Mouse (Mus musculus): ENCODE results near the gene AI413582. TPM values are rescaled to one million over a fixed set of nuclear protein-coding genes. Genes with fewer than 3 reads are reported as not detected.

AI413582 gene
- polyA plus RNA-seq, 1 experiment from 2014 or later = 13.3 TPM

- Histone ChIP-seq H3K4me3 (ENCODE audit: low read depth, low read length) (no peak overlapping the region), H3K27me3 (ENCODE audit: control insufficient read depth, insufficient read depth, low read length) (no peaks in the 10 kb centered on the region), H3K9me3 (replicated peaks; ENCODE audit: control insufficient read depth, low read length) (no peaks in the 10 kb centered on the region), H3K27ac (replicated peaks; ENCODE audit: low read depth, low read length) (no peak overlapping the region), H3K9ac (replicated peaks; ENCODE audit: low read length) (no peak overlapping the region), H3K4me1 (ENCODE audit: control insufficient read depth, insufficient read depth, low read length) (no peaks in the 10 kb centered on the region), H3K36me3 (replicated peaks; ENCODE audit: control insufficient read depth, insufficient read depth, low read depth, low read length) (peaks cover 3% of the 10 kb centered on the region), H3K4me2 (ENCODE audit: low read depth, low read length) (no peak overlapping the region)
- WGBS = 80% methylated on average over 8 of the region's 8 CpGs
- ATAC-seq (replicated peaks; ENCODE audit: insufficient number of reproducible peaks, low FRiP score, low TSS enrichment, low read depth) (no peak), DNase-seq (ENCODE audit: low spot score) (no peak)
Observed at GRCm38 (mm10) chr17:27588231-27588630, 22.7 kb upstream of the AI413582 start.

- WGBS = 80% methylated on average over 12 of the region's 12 CpGs
- H3K9me3 ChIP-seq (replicated peaks; ENCODE audit: control insufficient read depth, low read length) = no peaks in the 10 kb centered on the region
- no peaks in the 10 kb centered on the region for H3K27me3 ChIP-seq (ENCODE audit: control insufficient read depth, insufficient read depth, low read length)
- peaks cover 4% of the 10 kb centered on the region for H3K36me3 ChIP-seq (replicated peaks; ENCODE audit: control insufficient read depth, insufficient read depth, low read depth, low read length)
- no peaks in the 10 kb centered on the region for H3K4me1 ChIP-seq (ENCODE audit: control insufficient read depth, insufficient read depth, low read length)
- H3K27ac ChIP-seq (replicated peaks; ENCODE audit: low read depth, low read length) = no peak overlapping the region
- no peak overlapping the region for H3K4me2 ChIP-seq (ENCODE audit: low read depth, low read length)
- DNase-seq (ENCODE audit: low spot score) (no peak), ATAC-seq (replicated peaks; ENCODE audit: insufficient number of reproducible peaks, low FRiP score, low TSS enrichment, low read depth) (no peak)
- H3K4me3 ChIP-seq (ENCODE audit: low read depth, low read length) = no peak overlapping the region
- no peak overlapping the region for H3K9ac ChIP-seq (replicated peaks; ENCODE audit: low read length)
Observed at GRCm38 (mm10) chr17:27587252-27587651, 21.7 kb upstream of the AI413582 start.

- no peaks in the 10 kb centered on the region for H3K27me3 ChIP-seq (ENCODE audit: control insufficient read depth, insufficient read depth, low read length)
- H3K4me3 ChIP-seq (ENCODE audit: low read depth, low read length) = no peak overlapping the region
- peaks cover 4% of the 10 kb centered on the region for H3K36me3 ChIP-seq (replicated peaks; ENCODE audit: control insufficient read depth, insufficient read depth, low read depth, low read length)
- no peak for DNase-seq (ENCODE audit: low spot score)
- WGBS = 80% methylated on average over 9 of the region's 9 CpGs
- no peaks in the 10 kb centered on the region for H3K9me3 ChIP-seq (replicated peaks; ENCODE audit: control insufficient read depth, low read length)
- no peak overlapping the region for H3K27ac ChIP-seq (replicated peaks; ENCODE audit: low read depth, low read length)
- no peak for ATAC-seq (replicated peaks; ENCODE audit: insufficient number of reproducible peaks, low FRiP score, low TSS enrichment, low read depth)
- H3K4me2 ChIP-seq (ENCODE audit: low read depth, low read length) = no peak overlapping the region
- no peak overlapping the region for H3K9ac ChIP-seq (replicated peaks; ENCODE audit: low read length)
- no peaks in the 10 kb centered on the region for H3K4me1 ChIP-seq (ENCODE audit: control insufficient read depth, insufficient read depth, low read length)
Observed at GRCm38 (mm10) chr17:27586661-27587060, 21.1 kb upstream of the AI413582 start.

- H3K4me3 ChIP-seq (ENCODE audit: low read depth, low read length) = no peak overlapping the region
- no peaks in the 10 kb centered on the region for H3K4me1 ChIP-seq (ENCODE audit: control insufficient read depth, insufficient read depth, low read length)
- no peak overlapping the region for H3K27ac ChIP-seq (replicated peaks; ENCODE audit: low read depth, low read length)
- peaks cover 6% of the 10 kb centered on the region for H3K36me3 ChIP-seq (replicated peaks; ENCODE audit: control insufficient read depth, insufficient read depth, low read depth, low read length)
- H3K9me3 ChIP-seq (replicated peaks; ENCODE audit: control insufficient read depth, low read length) = no peaks in the 10 kb centered on the region
- no peak for DNase-seq (ENCODE audit: low spot score)
- no peaks in the 10 kb centered on the region for H3K27me3 ChIP-seq (ENCODE audit: control insufficient read depth, insufficient read depth, low read length)
- no peak overlapping the region for H3K9ac ChIP-seq (replicated peaks; ENCODE audit: low read length)
- no peak overlapping the region for H3K4me2 ChIP-seq (ENCODE audit: low read depth, low read length)
- WGBS = 92% methylated on average over 13 of the region's 13 CpGs
- no peak for ATAC-seq (replicated peaks; ENCODE audit: insufficient number of reproducible peaks, low FRiP score, low TSS enrichment, low read depth)
Observed at GRCm38 (mm10) chr17:27583185-27583894, 17.8 kb upstream of the AI413582 start.

DNA sequence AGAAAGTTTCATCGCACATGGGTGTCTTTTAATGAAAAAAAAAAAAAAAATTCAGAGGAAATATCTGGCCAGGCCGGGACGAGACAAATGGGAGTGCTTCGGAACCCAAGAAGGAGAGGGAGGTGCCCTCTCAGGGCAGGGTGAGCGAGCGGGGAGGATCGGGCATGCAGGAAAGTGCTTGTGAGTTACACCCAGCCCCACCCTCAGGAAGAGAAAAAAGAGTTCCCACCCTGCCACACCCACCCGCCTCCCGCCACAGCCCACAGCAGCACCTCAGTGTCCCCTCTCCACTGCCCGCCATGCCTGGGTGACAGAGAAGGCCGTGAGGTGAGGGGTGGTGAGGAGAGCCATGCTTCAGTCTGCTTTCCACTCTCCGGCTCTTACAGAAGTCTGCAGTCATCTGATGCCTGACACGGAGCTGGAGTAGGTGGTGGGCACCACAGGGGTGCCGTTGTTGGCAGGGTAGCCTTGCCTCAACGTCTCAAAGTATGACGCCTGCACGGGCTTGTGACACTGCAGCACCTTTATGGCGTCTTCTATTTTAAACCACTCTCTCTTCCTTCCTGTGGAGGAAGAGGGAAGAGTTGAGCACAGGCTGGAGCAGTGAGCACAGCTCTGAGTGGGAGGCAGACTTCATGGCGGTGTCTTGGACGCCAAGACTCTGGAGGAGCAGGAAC, 15.0 kb upstream of the AI413582 start:
- no peaks in the 10 kb centered on the region for H3K9me3 ChIP-seq (replicated peaks; ENCODE audit: control insufficient read depth, low read length)
- no peak overlapping the region for H3K9ac ChIP-seq (replicated peaks; ENCODE audit: low read length)
- ATAC-seq (replicated peaks; ENCODE audit: insufficient number of reproducible peaks, low FRiP score, low TSS enrichment, low read depth) = no peak
- H3K4me1 ChIP-seq (ENCODE audit: control insufficient read depth, insufficient read depth, low read length) = no peaks in the 10 kb centered on the region
- no peak overlapping the region for H3K27ac ChIP-seq (replicated peaks; ENCODE audit: low read depth, low read length)
- DNase-seq (ENCODE audit: low spot score) = no peak
- no peak overlapping the region for H3K4me3 ChIP-seq (ENCODE audit: low read depth, low read length)
- H3K36me3 ChIP-seq (replicated peaks; ENCODE audit: control insufficient read depth, insufficient read depth, low read depth, low read length) = peaks cover 6% of the 10 kb centered on the region
- WGBS = 89% methylated on average over 20 of the region's 20 CpGs
- no peak overlapping the region for H3K4me2 ChIP-seq (ENCODE audit: low read depth, low read length)
- H3K27me3 ChIP-seq (ENCODE audit: control insufficient read depth, insufficient read depth, low read length) = no peaks in the 10 kb centered on the region

DNA sequence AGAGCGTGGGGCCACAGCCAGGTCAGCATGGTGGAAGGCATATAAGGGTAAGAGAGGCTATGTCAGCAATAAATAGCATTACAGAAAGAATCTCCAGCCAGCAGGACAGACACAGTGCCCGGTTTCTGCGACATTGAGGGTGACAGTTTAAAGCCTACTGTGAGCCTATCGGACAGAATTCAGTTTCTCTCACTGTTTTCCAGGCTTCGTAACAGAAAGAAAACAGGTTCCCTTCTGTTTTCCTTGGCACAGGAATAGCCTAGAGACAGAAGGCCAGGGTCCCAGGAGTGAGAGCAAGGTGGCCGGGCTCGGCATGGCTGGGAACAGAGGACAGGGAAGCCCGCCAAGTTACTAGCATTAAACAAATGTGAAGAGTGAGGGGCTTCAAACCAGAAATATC, 14.3 kb upstream of the AI413582 start:
- ATAC-seq (replicated peaks; ENCODE audit: insufficient number of reproducible peaks, low FRiP score, low TSS enrichment, low read depth) = no peak
- peaks cover 6% of the 10 kb centered on the region for H3K36me3 ChIP-seq (replicated peaks; ENCODE audit: control insufficient read depth, insufficient read depth, low read depth, low read length)

GRCm38 (mm10) chr17:27578487-27578886, 12.9 kb upstream of the AI413582 start:
- H3K4me1 ChIP-seq (ENCODE audit: control insufficient read depth, insufficient read depth, low read length) = no peaks in the 10 kb centered on the region
- H3K4me3 ChIP-seq (ENCODE audit: low read depth, low read length) = no peak overlapping the region
- H3K9ac ChIP-seq (replicated peaks; ENCODE audit: low read length) = no peak overlapping the region
- no peak for ATAC-seq (replicated peaks; ENCODE audit: insufficient number of reproducible peaks, low FRiP score, low TSS enrichment, low read depth)
- H3K27me3 ChIP-seq (ENCODE audit: control insufficient read depth, insufficient read depth, low read length) = no peaks in the 10 kb centered on the region
- H3K4me2 ChIP-seq (ENCODE audit: low read depth, low read length) = no peak overlapping the region
- peaks cover 6% of the 10 kb centered on the region for H3K36me3 ChIP-seq (replicated peaks; ENCODE audit: control insufficient read depth, insufficient read depth, low read depth, low read length)
- WGBS = 94% methylated on average over 10 of the region's 10 CpGs
- no peaks in the 10 kb centered on the region for H3K9me3 ChIP-seq (replicated peaks; ENCODE audit: control insufficient read depth, low read length)
- no peak for DNase-seq (ENCODE audit: low spot score)
- H3K27ac ChIP-seq (replicated peaks; ENCODE audit: low read depth, low read length) = no peak overlapping the region

More for the DNA sequence above, 14.3 kb upstream of the AI413582 start:
- WGBS = 91% methylated on average over 8 of the region's 8 CpGs
- Histone ChIP-seq H3K27ac (replicated peaks; ENCODE audit: low read depth, low read length) (no peak overlapping the region), H3K4me2 (ENCODE audit: low read depth, low read length) (no peak overlapping the region), H3K27me3 (ENCODE audit: control insufficient read depth, insufficient read depth, low read length) (no peaks in the 10 kb centered on the region), H3K9me3 (replicated peaks; ENCODE audit: control insufficient read depth, low read length) (no peaks in the 10 kb centered on the region), H3K4me1 (ENCODE audit: control insufficient read depth, insufficient read depth, low read length) (no peaks in the 10 kb centered on the region), H3K9ac (replicated peaks; ENCODE audit: low read length) (no peak overlapping the region), H3K4me3 (ENCODE audit: low read depth, low read length) (no peak overlapping the region)
- DNase-seq (ENCODE audit: low spot score) = no peak

GRCm38 (mm10) chr17:27577468-27577867, 11.9 kb upstream of the AI413582 start:
- Histone ChIP-seq H3K9me3 (replicated peaks; ENCODE audit: control insufficient read depth, low read length) (no peaks in the 10 kb centered on the region), H3K4me3 (ENCODE audit: low read depth, low read length) (no peak overlapping the region), H3K27ac (replicated peaks; ENCODE audit: low read depth, low read length) (no peak overlapping the region), H3K9ac (replicated peaks; ENCODE audit: low read length) (no peak overlapping the region), H3K4me1 (ENCODE audit: control insufficient read depth, insufficient read depth, low read length) (no peaks in the 10 kb centered on the region), H3K4me2 (ENCODE audit: low read depth, low read length) (no peak overlapping the region), H3K27me3 (ENCODE audit: control insufficient read depth, insufficient read depth, low read length) (no peaks in the 10 kb centered on the region), H3K36me3 (replicated peaks; ENCODE audit: control insufficient read depth, insufficient read depth, low read depth, low read length) (peaks cover 4% of the 10 kb centered on the region)
- ATAC-seq (replicated peaks; ENCODE audit: insufficient number of reproducible peaks, low FRiP score, low TSS enrichment, low read depth) = no peak
- DNase-seq (ENCODE audit: low spot score) = no peak
- WGBS = 73% methylated on average over 6 of the region's 6 CpGs
